Mouse (Mus musculus) left cerebral cortex, adult 2 months (tissue): ENCODE measurements around the gene Cemip. TPM values are rescaled to one million over a fixed set of nuclear protein-coding genes. Genes with fewer than 3 reads are reported as not detected.

Experiments used
- DNase-seq, 2 experiments: peaks; one replicate each; pipeline ENCODE4 v3.0.0; 2021 to 2022; ENCODE audit warnings: low spot score in 2 of 2, mixed read lengths in 1 of 2; ENCODE audit errors: extremely low spot score in 1 of 2
- H3K27ac ChIP-seq: fragments of 200-600 bp; 2 replicates; pipeline ENCODE4 v1.8.1; 2022
- H3K4me3 ChIP-seq: fragments of 200-600 bp; 2 replicates; pipeline ENCODE4 v1.8.1; 2022
- CTCF ChIP-seq: fragments of 200-600 bp; IDR thresholded peaks from 2 replicates; pipeline ENCODE4 v1.8.1; 2022; ENCODE audit warnings: antibody characterized with exemption, mild to moderate bottlenecking, moderate library complexity
- intact Hi-C: fragments of 180-260 bp; cut with DNase I; formaldehyde crosslinking; loops from one replicate; pipeline ENCODE4 v1.15.1; 2025
- total RNA-seq, 2 experiments: library from RNA; stranded (reverse); gene quantifications; 2 replicates each; pipeline ENCODE4 v1.2.3; 2021

Gene Cemip
- total RNA-seq, 2 experiments from 2014 or later, result 16.3 to 16.9 TPM

DNA sequence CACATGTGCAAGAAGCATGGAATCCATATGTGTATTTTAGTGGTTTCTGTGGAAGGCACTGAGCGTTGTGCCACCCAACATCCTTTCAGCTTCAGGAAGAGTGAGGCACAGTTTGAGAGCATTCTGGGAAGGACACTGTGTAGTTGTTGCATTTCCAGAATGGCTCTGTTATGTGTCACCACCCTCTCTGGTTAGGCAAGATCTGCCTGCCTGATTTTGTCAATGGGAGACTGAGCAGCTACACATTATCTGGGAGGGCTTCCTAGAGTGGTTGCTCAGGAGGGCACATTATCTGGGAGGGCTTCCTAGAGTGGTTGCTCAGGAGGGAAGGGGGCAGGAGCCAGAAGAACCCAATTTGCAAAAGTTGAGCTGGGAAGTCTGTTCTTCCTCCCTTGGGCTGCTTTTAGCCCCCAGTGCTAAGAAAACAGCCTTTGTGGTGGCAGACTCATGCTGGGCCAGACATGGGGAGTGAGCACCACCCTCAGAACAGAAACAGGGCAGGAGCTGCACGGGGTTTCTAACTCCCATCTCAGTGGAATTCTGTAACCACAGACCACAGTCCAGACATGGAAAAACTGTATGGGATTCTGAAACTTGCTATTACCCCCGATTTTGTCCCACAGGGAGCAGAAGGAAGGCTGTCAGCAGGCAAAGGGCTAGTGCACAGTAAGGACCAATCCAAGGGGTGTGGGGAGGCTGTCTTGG is 147.1 kb downstream of the Cemip start:
- H3K27ac ChIP-seq, result no peak overlapping the region
- no peak for TF ChIP-seq CTCF
- intact Hi-C loops, result no loop called here
- no peak overlapping the region for H3K4me3 ChIP-seq
- DNase-seq, result no peak

DNA sequence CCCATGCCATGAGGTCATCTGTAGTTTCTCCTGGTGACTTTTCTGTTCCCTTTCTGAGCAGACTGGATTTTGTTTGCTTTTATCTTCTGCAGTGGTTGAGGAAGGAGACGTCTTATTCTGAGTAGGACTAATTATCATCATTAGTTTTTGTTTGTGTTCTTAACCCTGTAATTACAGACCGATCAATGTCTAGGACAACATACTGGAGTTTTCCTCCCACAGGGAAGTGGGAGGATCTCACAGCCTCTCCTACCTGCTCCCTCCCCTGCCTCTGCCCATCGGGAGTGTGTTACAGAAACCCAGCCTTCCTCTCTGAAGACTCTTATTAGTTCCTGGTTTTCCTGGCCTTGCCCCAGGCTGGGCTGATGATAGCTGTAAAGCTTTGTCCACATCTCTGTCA is 164.7 kb downstream of the Cemip start:
- no peak for DNase-seq
- no peak overlapping the region for H3K27ac ChIP-seq
- intact Hi-C loops, result no loop called here
- no peak for TF ChIP-seq CTCF
- H3K4me3 ChIP-seq, result no peak overlapping the region

DNA sequence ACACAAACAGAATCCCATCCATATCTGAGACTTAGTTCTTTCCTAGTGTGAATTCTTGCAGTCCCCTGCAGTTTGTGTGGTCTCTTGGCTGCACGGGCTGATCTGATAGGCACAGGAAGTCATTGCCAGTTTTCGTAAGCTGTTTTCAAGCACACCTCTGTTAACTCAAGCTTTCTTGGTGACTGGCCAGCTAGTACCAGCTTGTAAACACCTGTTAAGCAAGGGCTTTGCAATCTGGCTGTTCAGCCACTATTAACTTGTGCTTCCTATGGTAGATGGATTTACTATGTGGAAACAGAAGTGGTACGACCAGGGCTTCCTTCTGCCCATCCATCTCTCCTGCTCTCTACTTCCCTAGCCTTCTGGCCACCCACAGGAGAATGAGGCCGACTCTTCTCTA is 166.1 kb downstream of the Cemip start:
- no peak overlapping the region for H3K27ac ChIP-seq
- H3K4me3 ChIP-seq, result no peak overlapping the region
- intact Hi-C loops, result no loop called here
- TF ChIP-seq CTCF, result no peak
- no peak for DNase-seq

DNA sequence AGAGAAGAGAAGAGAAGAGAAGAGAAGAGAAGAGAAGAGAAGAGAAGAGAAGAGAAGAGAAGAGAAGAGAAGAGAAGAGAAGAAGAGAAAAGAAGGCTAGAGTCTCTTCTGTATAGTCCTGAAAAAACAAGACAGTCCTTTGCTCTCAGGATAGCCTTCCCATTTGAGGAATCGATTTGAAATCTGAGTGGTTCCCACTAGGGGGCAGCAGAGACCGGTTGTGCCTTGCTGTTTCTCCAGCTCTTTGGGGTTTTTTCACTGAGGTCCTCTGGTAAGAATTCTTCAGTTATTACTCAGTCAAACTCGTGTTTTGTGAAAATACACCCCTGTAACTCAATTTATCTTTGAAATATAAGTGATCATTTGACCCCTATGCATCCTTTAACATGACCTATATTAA is 171.7 kb downstream of the Cemip start:
- intact Hi-C loops, result loop anchor here (1.0 to 5.0 kb wide), 3 partner anchors 172 to 443 kb away; partner anchors contain the start of gene Cemip
- DNase-seq, result peak; percentile 83 to 90

DNA sequence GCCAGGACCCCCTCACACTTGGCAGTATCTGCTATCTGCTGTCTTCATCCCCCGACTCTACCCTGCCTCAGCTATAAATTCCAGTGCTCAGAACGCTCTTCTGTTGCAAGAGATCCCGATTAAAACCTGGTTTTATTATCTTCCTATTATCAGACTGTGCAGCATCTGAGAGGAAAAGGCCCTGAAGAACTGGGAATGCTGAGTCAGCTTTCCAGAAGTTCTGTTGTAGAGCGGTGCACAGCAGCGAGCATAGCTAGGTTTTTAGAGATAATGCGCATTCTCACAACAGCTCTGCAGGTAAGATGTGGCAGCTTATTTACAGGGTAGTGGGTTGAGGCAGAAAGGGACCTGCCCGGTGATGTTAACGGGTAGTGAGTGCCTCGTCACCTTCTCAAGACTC is 172.3 kb downstream of the Cemip start:
- Histone ChIP-seq H3K4me3 (no peak overlapping the region), H3K27ac (no peak overlapping the region)
- no peak for DNase-seq
- intact Hi-C loops, result loop anchor here (1.0 to 5.0 kb wide), 3 partner anchors 172 to 443 kb away; partner anchors contain the start of gene Cemip
- TF ChIP-seq CTCF, result no peak

More for the DNA sequence above, 171.7 kb downstream of the Cemip start:
- TF ChIP-seq CTCF, result peak; percentile 93
- Histone ChIP-seq H3K27ac (no peak overlapping the region), H3K4me3 (no peak overlapping the region)

DNA sequence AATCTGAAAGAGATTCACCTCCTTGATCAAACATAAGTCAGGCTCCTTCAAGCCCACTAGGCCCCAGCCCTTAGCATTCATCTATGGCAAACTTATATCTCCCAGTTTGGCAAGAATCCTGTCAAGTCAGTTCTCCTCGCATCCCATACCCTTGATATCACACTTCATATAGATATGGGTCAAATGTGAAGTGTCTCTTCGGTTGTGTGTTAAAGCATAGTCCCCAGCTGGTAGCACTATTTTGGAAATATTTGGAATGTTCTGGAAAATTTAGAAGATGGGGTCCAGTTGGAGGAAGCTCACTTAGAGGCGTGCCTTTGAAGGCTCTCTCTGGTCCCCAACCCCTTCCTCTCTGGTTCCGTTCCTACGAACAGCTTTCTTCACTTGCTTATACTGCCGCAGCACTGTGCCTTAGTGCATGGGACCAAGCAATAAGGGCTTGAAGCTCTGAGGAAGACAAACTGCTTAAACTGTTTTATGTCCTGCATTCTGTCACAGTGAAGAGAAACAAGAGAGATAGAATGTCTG is 172.8 kb downstream of the Cemip start:
- intact Hi-C loops, result loop anchor here (5.0 kb wide), 2 partner anchors 359 to 444 kb away; no protein-coding TSS in a partner anchor
- Histone ChIP-seq H3K27ac (no peak overlapping the region), H3K4me3 (no peak overlapping the region)
- no peak for DNase-seq
- no peak for TF ChIP-seq CTCF

DNA sequence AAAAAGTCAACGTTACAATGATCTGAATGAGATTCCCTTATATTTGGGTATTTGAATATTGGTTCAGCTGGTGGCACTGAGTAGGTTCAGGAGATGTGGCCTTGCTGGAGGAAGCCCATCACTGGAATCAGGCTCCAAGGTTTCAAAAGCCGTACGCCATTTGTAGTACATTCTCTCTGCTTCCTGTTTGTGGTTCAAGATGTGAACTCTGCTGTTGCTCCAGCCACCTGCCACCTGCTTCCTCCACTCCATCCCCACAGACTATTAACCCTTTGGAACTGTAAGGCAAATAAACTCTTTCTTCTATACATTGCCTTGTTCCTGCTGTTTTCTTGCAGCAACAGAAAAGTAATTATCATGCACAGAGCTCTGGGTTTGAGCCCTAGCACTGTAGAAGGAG is 174.4 kb downstream of the Cemip start:
- no peak for TF ChIP-seq CTCF
- intact Hi-C loops, result loop anchor here (5.0 kb wide), 2 partner anchors 360 to 445 kb away; no protein-coding TSS in a partner anchor
- no peak for DNase-seq

DNA sequence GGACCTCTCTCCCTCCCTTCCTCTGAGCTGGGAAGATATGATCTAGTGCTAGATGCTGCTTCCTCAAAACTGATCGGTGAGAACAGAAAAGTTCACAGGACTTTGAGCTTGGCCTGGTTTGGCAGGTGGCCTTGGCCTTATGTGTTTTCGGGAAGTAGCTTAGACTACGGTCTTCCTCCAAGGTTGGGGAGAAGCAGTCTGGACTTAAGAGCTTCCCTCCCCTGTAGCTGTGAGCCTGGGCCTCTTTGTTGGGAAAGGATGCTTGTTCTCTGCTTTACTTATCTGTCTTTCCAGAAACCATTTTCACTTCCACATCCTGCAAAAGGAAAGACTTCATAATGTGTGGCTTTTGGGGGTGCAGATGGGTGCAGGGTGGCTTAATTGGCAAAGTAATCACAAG is 181.5 kb downstream of the Cemip start:
- no peak for DNase-seq
- no peak overlapping the region for H3K4me3 ChIP-seq
- intact Hi-C loops, result no loop called here
- no peak for TF ChIP-seq CTCF
- no peak overlapping the region for H3K27ac ChIP-seq

More for the DNA sequence above, 174.4 kb downstream of the Cemip start:
- no peak overlapping the region for H3K27ac ChIP-seq
- H3K4me3 ChIP-seq, result no peak overlapping the region

DNA sequence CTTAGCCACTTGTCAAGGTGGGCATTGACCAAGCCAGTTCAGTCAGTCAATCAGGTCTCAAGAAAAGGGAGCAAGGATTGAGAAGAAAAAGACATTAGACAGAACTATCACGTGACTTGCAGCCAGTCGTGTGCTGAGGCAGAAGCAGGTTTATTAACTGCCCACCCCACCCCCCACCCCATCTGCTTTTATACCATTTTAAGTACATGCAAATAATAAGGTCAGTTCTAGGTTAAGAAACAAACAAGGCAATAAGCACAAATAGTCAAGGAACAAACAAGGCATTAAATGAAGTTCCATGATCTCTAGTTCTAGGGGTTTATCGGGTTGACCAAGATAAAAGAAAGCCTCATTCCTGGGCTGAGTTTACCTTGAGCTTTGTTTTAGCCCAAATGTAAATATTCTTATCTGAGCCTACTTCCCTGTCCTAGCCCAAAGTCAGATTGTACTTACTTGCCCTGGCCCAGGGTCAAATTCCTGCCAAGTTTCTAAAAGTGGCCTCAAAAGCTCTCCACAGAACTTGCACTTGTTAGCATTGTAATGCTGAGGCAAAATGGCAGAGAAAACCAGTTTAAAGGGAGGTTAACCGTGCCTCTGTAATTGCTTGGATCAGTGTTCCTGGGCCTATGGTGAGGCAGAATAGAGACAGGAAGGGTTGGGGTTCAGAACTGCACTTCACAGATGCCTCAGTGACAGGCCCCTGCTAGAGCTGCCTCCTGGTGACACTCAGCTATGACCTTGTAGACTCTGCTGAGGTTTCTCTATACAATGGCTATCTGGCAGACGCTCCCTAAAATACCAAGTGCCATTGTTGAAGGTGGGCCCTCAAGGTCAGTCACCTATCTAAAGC is 183.8 kb downstream of the Cemip start:
- H3K27ac ChIP-seq, result no peak overlapping the region
- intact Hi-C loops, result loop anchor here (1.0 kb wide), 1 partner anchor 8 kb away; no protein-coding TSS in a partner anchor
- DNase-seq, result no peak
- no peak overlapping the region for H3K4me3 ChIP-seq
- TF ChIP-seq CTCF, result no peak

DNA sequence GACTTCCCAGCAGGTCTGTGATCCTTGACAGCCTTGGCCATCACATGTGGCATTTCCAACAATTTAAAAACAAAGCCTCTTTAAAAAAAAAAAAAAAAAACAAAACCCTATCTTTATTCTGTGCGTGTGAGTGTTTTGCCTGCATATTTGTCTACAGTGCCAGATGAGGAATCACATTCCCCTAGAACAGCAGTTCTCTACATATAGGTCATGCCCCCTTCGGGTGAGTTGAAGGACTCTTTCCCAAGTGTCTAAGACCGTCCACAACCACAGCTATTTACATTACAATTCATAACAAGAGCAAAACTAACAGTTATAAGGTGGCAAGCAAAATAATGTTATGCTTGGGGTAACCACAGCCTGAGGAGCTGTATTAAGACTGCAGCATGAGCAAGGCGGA is 184.9 kb downstream of the Cemip start:
- intact Hi-C loops, result no loop called here
- no peak for DNase-seq
- Histone ChIP-seq H3K27ac (no peak overlapping the region), H3K4me3 (no peak overlapping the region)
- no peak for TF ChIP-seq CTCF

DNA sequence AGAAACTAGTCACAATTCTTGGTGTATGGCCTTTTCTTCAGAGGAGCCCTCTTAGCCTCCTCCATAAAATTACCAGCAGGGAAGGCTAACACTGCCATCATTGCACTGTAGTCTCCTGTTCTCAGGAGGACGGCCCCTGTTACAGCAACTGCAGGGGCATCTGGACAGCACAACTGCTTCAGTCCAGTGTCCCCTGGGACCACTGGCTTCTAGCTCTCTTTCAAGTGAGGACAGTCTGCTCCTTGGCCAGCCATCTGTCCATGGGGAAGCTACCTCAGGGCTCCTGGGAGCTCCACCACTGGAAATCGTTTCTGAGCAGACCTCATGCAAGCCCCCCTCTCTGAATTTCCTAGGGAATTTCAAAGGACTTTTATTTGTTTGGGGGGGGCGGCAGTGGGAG is 185.8 kb downstream of the Cemip start:
- no peak for TF ChIP-seq CTCF
- intact Hi-C loops, result no loop called here

DNA sequence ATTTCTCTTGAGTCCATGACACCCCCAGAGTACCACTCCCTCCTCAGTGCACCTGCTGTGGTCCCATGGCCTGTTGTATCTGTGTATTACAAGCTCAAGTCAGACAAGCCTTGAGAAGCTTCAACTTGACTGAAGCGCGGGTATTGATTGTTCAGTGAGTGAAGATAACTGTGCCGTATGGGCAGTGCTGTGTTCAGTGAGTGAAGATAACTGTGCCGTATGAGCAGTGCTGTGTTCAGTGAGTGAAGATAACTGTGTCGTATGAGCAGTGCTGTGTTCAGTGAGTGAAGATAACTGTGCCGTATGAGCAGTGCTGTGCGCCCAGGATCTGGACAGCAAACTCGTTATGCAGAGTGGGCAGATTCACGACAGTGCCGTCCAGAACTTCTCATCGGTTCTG is 188.0 kb downstream of the Cemip start:
- Histone ChIP-seq H3K27ac (no peak overlapping the region), H3K4me3 (no peak overlapping the region)
- DNase-seq, result no peak
- intact Hi-C loops, result no loop called here
- no peak for TF ChIP-seq CTCF

More for the DNA sequence above, 185.8 kb downstream of the Cemip start:
- DNase-seq, result no peak
- Histone ChIP-seq H3K27ac (no peak overlapping the region), H3K4me3 (no peak overlapping the region)
